Mouse (Mus musculus) cortical plate, adult 2 months (tissue): ENCODE data around the gene Desi1.

ENCODE experiments used
- CTCF ChIP-seq: fragments of 200-500 bp; IDR thresholded peaks from 2 replicates; pipeline ENCODE4 v1.5.1; 2011; ENCODE audit warnings: mild to moderate bottlenecking, control low read depth, low read length; ENCODE audit not compliant: insufficient read depth; ENCODE audit errors: extremely low read depth
- POLR2A ChIP-seq: fragments of 200-500 bp; IDR thresholded peaks from 2 replicates; pipeline ENCODE4 v1.6.1; 2011; ENCODE audit warnings: mild to moderate bottlenecking, low read length, control low read depth; ENCODE audit not compliant: insufficient read depth; ENCODE audit errors: extremely low read depth

DNA sequence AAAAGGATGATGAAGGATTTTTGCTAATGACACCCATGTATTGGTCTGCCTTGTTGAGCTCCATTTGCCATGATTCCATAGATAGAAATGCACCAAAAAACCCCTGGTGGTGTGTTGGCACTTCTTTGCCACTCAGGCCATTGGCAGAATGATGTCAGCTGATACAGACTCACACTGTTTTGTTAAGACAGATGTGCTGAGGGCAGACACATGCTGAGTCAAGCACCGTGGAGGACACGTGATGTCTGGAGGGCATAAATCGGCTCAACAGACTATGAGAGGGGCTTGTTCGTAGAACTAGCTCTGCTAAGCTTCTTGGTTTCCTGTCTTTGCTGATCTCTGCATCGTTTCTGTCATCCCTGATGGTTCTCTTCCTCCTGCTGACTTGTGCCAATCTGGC, 18.9 kb upstream of the Desi1 start:
- TF ChIP-seq CTCF: no peak
- no peak for TF ChIP-seq POLR2A
